Mouse (Mus musculus): ENCODE results near the gene Gm49486. TPM values are rescaled to one million over a fixed set of nuclear protein-coding genes. Genes with fewer than 3 reads are reported as not detected.

Gene Gm49486
- polyA plus RNA-seq, 1 experiment from 2014 or later: 0.63 TPM

DNA sequence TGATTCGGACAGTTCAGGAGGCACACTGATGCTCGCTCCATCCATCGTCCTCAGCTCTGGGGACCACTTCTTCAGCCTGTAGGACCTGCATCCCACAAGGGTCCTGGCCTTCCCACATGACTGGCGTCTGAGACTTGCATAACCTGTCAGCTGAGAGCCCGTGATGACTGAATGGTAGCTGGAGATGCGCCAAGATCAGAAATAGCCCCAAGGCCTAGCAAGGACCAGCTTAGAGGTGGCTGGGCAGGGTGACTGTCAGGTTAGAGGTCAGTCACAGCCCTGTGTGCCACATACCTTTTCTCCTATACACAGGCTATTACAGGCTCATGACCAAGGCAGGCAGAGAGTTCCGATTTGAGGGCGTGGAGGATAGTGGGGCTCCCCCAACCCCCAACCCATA lies 33.7 kb upstream of the Gm49486 start:
- H3K4me1 ChIP-seq (ENCODE audit: control insufficient read depth, insufficient read depth, low read length): peaks cover 15% of the 10 kb centered on the region
- H3K27ac ChIP-seq (ENCODE audit: low read length): peak overlapping the region; percentile 62
- WGBS: 52% methylated on average over 8 of the region's 8 CpGs
- no peaks in the 10 kb centered on the region for H3K27me3 ChIP-seq (ENCODE audit: control insufficient read depth, insufficient read depth, low read length)
- ATAC-seq (replicated peaks; ENCODE audit: extremely low read depth, insufficient read depth, low FRiP score): peak; percentile 81
- 0 out of 2 replicates have a peak overlapping the region, but pooled peaks have one; percentile 3 for H3K9ac ChIP-seq (ENCODE audit: low read length)
- H3K4me3 ChIP-seq (ENCODE audit: low read length): no peak overlapping the region
- H3K36me3 ChIP-seq (ENCODE audit: control insufficient read depth, insufficient read depth): no peaks in the 10 kb centered on the region
- no peak overlapping the region for H3K4me2 ChIP-seq (ENCODE audit: low read depth, low read length)
- H3K9me3 ChIP-seq (replicated peaks; ENCODE audit: control insufficient read depth, low read length): 0 out of 2 replicates have a peak, but pooled peaks cover 4% of the 10 kb centered on the region

GRCm38 (mm10) chr15:79199390-79199976 lies 29.7 kb upstream of the Gm49486 start:
- Histone ChIP-seq H3K36me3 (ENCODE audit: control insufficient read depth, insufficient read depth) (no peaks in the 10 kb centered on the region), H3K4me2 (ENCODE audit: low read depth, low read length) (no peak overlapping the region), H3K4me1 (ENCODE audit: control insufficient read depth, insufficient read depth, low read length) (peaks cover 8% of the 10 kb centered on the region; the same call in 1 of the 2 replicates), H3K27ac (ENCODE audit: low read length) (no peak overlapping the region), H3K4me3 (ENCODE audit: low read length) (no peak overlapping the region), H3K9ac (ENCODE audit: low read length) (no peak overlapping the region), H3K27me3 (ENCODE audit: control insufficient read depth, insufficient read depth, low read length) (peaks cover 2% of the 10 kb centered on the region; the same call in 1 of the 2 replicates), H3K9me3 (replicated peaks; ENCODE audit: control insufficient read depth, low read length) (no peaks in the 10 kb centered on the region)
- 93% methylated on average over 12 of the region's 12 CpGs for WGBS
- no peak for ATAC-seq (replicated peaks; ENCODE audit: extremely low read depth, insufficient read depth, low FRiP score)

GRCm38 (mm10) chr15:79201491-79202150 lies 27.6 kb upstream of the Gm49486 start:
- H3K4me3 ChIP-seq (ENCODE audit: low read length): no peak overlapping the region
- no peaks in the 10 kb centered on the region for H3K9me3 ChIP-seq (replicated peaks; ENCODE audit: control insufficient read depth, low read length)
- H3K4me1 ChIP-seq (ENCODE audit: control insufficient read depth, insufficient read depth, low read length): peaks cover 8% of the 10 kb centered on the region; the same call in 1 of the 2 replicates
- no peaks in the 10 kb centered on the region for H3K36me3 ChIP-seq (ENCODE audit: control insufficient read depth, insufficient read depth)
- WGBS: 36% methylated on average over 13 of the region's 13 CpGs
- H3K9ac ChIP-seq (ENCODE audit: low read length): no peak overlapping the region
- no peak overlapping the region for H3K27ac ChIP-seq (ENCODE audit: low read length)
- no peak overlapping the region for H3K4me2 ChIP-seq (ENCODE audit: low read depth, low read length)
- peaks cover 2% of the 10 kb centered on the region; the same call in 1 of the 2 replicates for H3K27me3 ChIP-seq (ENCODE audit: control insufficient read depth, insufficient read depth, low read length)
- ATAC-seq (replicated peaks; ENCODE audit: extremely low read depth, insufficient read depth, low FRiP score): no peak

GRCm38 (mm10) chr15:79202575-79202974 lies 26.6 kb upstream of the Gm49486 start:
- H3K4me3 ChIP-seq (ENCODE audit: low read length): no peak overlapping the region
- H3K9ac ChIP-seq (ENCODE audit: low read length): no peak overlapping the region
- H3K9me3 ChIP-seq (replicated peaks; ENCODE audit: control insufficient read depth, low read length): no peaks in the 10 kb centered on the region
- H3K4me2 ChIP-seq (ENCODE audit: low read depth, low read length): no peak overlapping the region
- H3K27me3 ChIP-seq (ENCODE audit: control insufficient read depth, insufficient read depth, low read length): peaks cover 2% of the 10 kb centered on the region; the same call in 1 of the 2 replicates
- ATAC-seq (replicated peaks; ENCODE audit: extremely low read depth, insufficient read depth, low FRiP score): no peak
- H3K4me1 ChIP-seq (ENCODE audit: control insufficient read depth, insufficient read depth, low read length): peaks cover 8% of the 10 kb centered on the region; the same call in 1 of the 2 replicates
- H3K36me3 ChIP-seq (ENCODE audit: control insufficient read depth, insufficient read depth): no peaks in the 10 kb centered on the region
- H3K27ac ChIP-seq (ENCODE audit: low read length): no peak overlapping the region
- 21% methylated on average over 10 of the region's 10 CpGs for WGBS

GRCm38 (mm10) chr15:79208211-79208610 lies 21.0 kb upstream of the Gm49486 start:
- no peak overlapping the region for H3K9ac ChIP-seq (ENCODE audit: low read length)
- H3K9me3 ChIP-seq (replicated peaks; ENCODE audit: control insufficient read depth, low read length): no peaks in the 10 kb centered on the region
- no peak overlapping the region for H3K4me3 ChIP-seq (ENCODE audit: low read length)
- ATAC-seq (replicated peaks; ENCODE audit: extremely low read depth, insufficient read depth, low FRiP score): no peak
- H3K4me2 ChIP-seq (ENCODE audit: low read depth, low read length): no peak overlapping the region
- H3K27me3 ChIP-seq (ENCODE audit: control insufficient read depth, insufficient read depth, low read length): peaks cover 2% of the 10 kb centered on the region; the same call in 1 of the 2 replicates
- WGBS: 73% methylated on average over 6 of the region's 6 CpGs
- H3K4me1 ChIP-seq (ENCODE audit: control insufficient read depth, insufficient read depth, low read length): peaks cover 5% of the 10 kb centered on the region; the same call in 1 of the 2 replicates
- H3K27ac ChIP-seq (ENCODE audit: low read length): no peak overlapping the region
- no peaks in the 10 kb centered on the region for H3K36me3 ChIP-seq (ENCODE audit: control insufficient read depth, insufficient read depth)

DNA sequence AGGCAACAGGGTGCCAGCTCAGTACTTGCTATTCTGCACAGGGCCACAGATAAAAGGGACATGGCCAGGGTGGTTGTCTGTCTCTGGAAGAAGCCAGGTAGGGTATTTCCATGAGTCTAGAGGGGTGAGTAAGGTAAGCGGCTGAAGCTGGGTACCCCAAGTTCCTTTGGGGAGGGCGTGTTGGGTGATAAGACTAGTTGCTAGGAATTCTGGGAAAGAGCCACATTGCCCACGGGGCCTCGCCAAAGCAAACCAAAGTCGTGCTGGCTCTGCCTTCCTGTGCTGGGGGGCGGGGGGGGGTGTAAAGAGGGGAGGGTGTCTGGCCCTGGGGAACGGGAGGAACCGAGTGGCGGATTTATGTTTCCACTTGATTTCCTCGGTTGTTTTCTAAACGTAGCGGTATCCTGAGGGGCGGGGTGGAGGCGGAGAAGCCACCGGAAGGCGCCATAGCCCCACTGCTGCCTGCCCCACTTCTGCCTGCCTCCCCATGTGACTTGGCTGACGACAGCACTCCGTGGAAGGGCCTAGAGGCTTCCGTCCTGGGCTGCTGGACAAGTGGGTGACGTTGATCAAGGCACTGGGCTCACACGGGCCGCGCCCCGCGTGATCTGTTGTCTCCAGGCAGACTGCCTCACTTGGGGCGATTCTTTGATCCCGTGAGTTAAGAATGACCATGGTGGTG lies 20.3 kb upstream of the Gm49486 start:
- H3K9ac ChIP-seq (ENCODE audit: low read length): no peak overlapping the region
- no peaks in the 10 kb centered on the region for H3K9me3 ChIP-seq (replicated peaks; ENCODE audit: control insufficient read depth, low read length)
- H3K27ac ChIP-seq (ENCODE audit: low read length): no peak overlapping the region
- WGBS: 78% methylated on average over 27 of the region's 27 CpGs
- no peak for ATAC-seq (replicated peaks; ENCODE audit: extremely low read depth, insufficient read depth, low FRiP score)
- H3K4me2 ChIP-seq (ENCODE audit: low read depth, low read length): no peak overlapping the region
- H3K27me3 ChIP-seq (ENCODE audit: control insufficient read depth, insufficient read depth, low read length): no peaks in the 10 kb centered on the region; the same call in 1 of the 2 replicates
- H3K4me1 ChIP-seq (ENCODE audit: control insufficient read depth, insufficient read depth, low read length): peaks cover 5% of the 10 kb centered on the region; the same call in 1 of the 2 replicates
- no peaks in the 10 kb centered on the region for H3K36me3 ChIP-seq (ENCODE audit: control insufficient read depth, insufficient read depth)
- no peak overlapping the region for H3K4me3 ChIP-seq (ENCODE audit: low read length)

GRCm38 (mm10) chr15:79210357-79210756 lies 18.8 kb upstream of the Gm49486 start:
- no peak for ATAC-seq (replicated peaks; ENCODE audit: extremely low read depth, insufficient read depth, low FRiP score)
- no peak overlapping the region for H3K4me3 ChIP-seq (ENCODE audit: low read length)
- H3K27ac ChIP-seq (ENCODE audit: low read length): no peak overlapping the region
- peaks cover 5% of the 10 kb centered on the region; the same call in 1 of the 2 replicates for H3K4me1 ChIP-seq (ENCODE audit: control insufficient read depth, insufficient read depth, low read length)
- H3K9me3 ChIP-seq (replicated peaks; ENCODE audit: control insufficient read depth, low read length): no peaks in the 10 kb centered on the region
- no peak overlapping the region for H3K9ac ChIP-seq (ENCODE audit: low read length)
- no peaks in the 10 kb centered on the region for H3K36me3 ChIP-seq (ENCODE audit: control insufficient read depth, insufficient read depth)
- H3K27me3 ChIP-seq (ENCODE audit: control insufficient read depth, insufficient read depth, low read length): no peaks in the 10 kb centered on the region; the same call in 1 of the 2 replicates
- no peak overlapping the region for H3K4me2 ChIP-seq (ENCODE audit: low read depth, low read length)
- 64% methylated on average over 2 of the region's 2 CpGs for WGBS

- H3K27me3 ChIP-seq (ENCODE audit: control insufficient read depth, insufficient read depth, low read length): no peaks in the 10 kb centered on the region; the same call in 1 of the 2 replicates
- 88% methylated on average over 26 of the region's 26 CpGs for WGBS
- H3K4me1 ChIP-seq (ENCODE audit: control insufficient read depth, insufficient read depth, low read length): peaks cover 5% of the 10 kb centered on the region; the same call in 1 of the 2 replicates
- H3K36me3 ChIP-seq (ENCODE audit: control insufficient read depth, insufficient read depth): no peaks in the 10 kb centered on the region
- H3K9ac ChIP-seq (ENCODE audit: low read length): no peak overlapping the region
- ATAC-seq (replicated peaks; ENCODE audit: extremely low read depth, insufficient read depth, low FRiP score): no peak
- no peaks in the 10 kb centered on the region for H3K9me3 ChIP-seq (replicated peaks; ENCODE audit: control insufficient read depth, low read length)
- no peak overlapping the region for H3K4me3 ChIP-seq (ENCODE audit: low read length)
- H3K4me2 ChIP-seq (ENCODE audit: low read depth, low read length): no peak overlapping the region
- no peak overlapping the region for H3K27ac ChIP-seq (ENCODE audit: low read length)
Observed at GRCm38 (mm10) chr15:79212750-79213446, 16.3 kb upstream of the Gm49486 start.

Measured in heart, embryonic 16.5 days (tissue).